Mouse (Mus musculus): ENCODE results near the gene Smarcc1.

GRCm38 (mm10) chr9:110121424-110121823 lies 3.9 kb downstream of the Smarcc1 start:
- TF ChIP-seq CTCF (IDR thresholded peaks at IDR 0.05; ENCODE audit: low read depth, low read length), result no peak
- no peak for TF ChIP-seq POLR2AphosphoS5 (IDR thresholded peaks at IDR 0.05; ENCODE audit: insufficient replicate concordance, low read depth, low read length)
- no peak for TF ChIP-seq TAL1 (conservative IDR thresholded peaks at IDR 0.05; ENCODE audit: low read depth, low read length)
- TF ChIP-seq GATA1 (IDR thresholded peaks at IDR 0.05; ENCODE audit: borderline replicate concordance, low read length), result no peak

Data from G1E (cell line).